Mouse (Mus musculus) intestine, postnatal 0 days (tissue): Measurements from ENCODE around the gene Krt4. TPM values are rescaled to one million over a fixed set of nuclear protein-coding genes. Genes with fewer than 3 reads are reported as not detected.

Source experiments
- ATAC-seq: fragments of 200-750 bp; cut with Nextera tagmentation; 2 replicates; pipeline ENCODE4 v1.8.0; 2017; ENCODE audit warnings: mild to moderate bottlenecking, moderate TSS enrichment, moderate library complexity
- H3K27ac ChIP-seq: fragments of 300-500 bp; sonication (generic); 2 replicates; pipeline ENCODE4 v1.5.1; 2014; ENCODE audit warnings: mild to moderate bottlenecking, low read depth, low read length, moderate library complexity
- H3K27me3 ChIP-seq: fragments of 300-500 bp; sonication (generic); replicated peaks from 2 replicates; pipeline ENCODE4 v1.6.1; 2014; ENCODE audit warnings: low read length, mixed read lengths; ENCODE audit not compliant: control insufficient read depth, insufficient read depth
- H3K36me3 ChIP-seq: fragments of 300-500 bp; sonication (generic); 2 replicates; pipeline ENCODE4 v1.6.1; 2014; ENCODE audit warnings: mild to moderate bottlenecking, moderate library complexity; ENCODE audit not compliant: control insufficient read depth, insufficient read depth
- H3K4me1 ChIP-seq: fragments of 300-500 bp; sonication (generic); replicated peaks from 2 replicates; pipeline ENCODE4 v1.6.1; 2014; ENCODE audit warnings: antibody characterized with exemption, low read length, mixed read lengths; ENCODE audit not compliant: control insufficient read depth, insufficient read depth
- H3K4me2 ChIP-seq: fragments of 300-500 bp; sonication (generic); replicated peaks from 2 replicates; pipeline ENCODE4 v1.6.1; 2014; ENCODE audit warnings: low read depth, mild to moderate bottlenecking, moderate library complexity
- H3K4me3 ChIP-seq: fragments of 300-500 bp; sonication (generic); 2 replicates; pipeline ENCODE4 v1.5.1; 2014; ENCODE audit warnings: low read depth, low read length
- H3K9ac ChIP-seq: fragments of 300-500 bp; sonication (generic); 2 replicates; pipeline ENCODE4 v1.6.1; 2014; ENCODE audit warnings: mild to moderate bottlenecking, low read depth, low read length
- H3K9me3 ChIP-seq: fragments of 300-500 bp; sonication (generic); 2 replicates; pipeline ENCODE4 v1.6.1; 2016; ENCODE audit warnings: mixed run types; ENCODE audit not compliant: control insufficient read depth
- CTCF ChIP-seq: sonication (generic); IDR thresholded peaks from 2 replicates; pipeline ENCODE4 v1.5.1; 2016; ENCODE audit warnings: low read depth, mild to moderate bottlenecking, control low read depth, antibody characterized with exemption, moderate library complexity
- WGBS: fragments of 180-500 bp; shearing (Covaris S2); extraction: QIAGEN DNeasy Blood & Tissue Kit; methylation state at CpG from one replicate; pipeline ENCODE4 v1.1.7; 2014; 5-methylcytosine and 5-hydroxymethylcytosine counted together
- polyA plus RNA-seq: library from polyadenylated mRNA; unstranded; fragments of >200 nt; fragmentation: Nextera tagmentation; extraction: Ambion mirVana; gene quantifications from 2 replicates; pipeline ENCODE4 v1.2.1, GENCODE M21; 2015

The Krt4 gene
- polyA plus RNA-seq, 1 experiment from 2014 or later: 0.17 TPM

DNA sequence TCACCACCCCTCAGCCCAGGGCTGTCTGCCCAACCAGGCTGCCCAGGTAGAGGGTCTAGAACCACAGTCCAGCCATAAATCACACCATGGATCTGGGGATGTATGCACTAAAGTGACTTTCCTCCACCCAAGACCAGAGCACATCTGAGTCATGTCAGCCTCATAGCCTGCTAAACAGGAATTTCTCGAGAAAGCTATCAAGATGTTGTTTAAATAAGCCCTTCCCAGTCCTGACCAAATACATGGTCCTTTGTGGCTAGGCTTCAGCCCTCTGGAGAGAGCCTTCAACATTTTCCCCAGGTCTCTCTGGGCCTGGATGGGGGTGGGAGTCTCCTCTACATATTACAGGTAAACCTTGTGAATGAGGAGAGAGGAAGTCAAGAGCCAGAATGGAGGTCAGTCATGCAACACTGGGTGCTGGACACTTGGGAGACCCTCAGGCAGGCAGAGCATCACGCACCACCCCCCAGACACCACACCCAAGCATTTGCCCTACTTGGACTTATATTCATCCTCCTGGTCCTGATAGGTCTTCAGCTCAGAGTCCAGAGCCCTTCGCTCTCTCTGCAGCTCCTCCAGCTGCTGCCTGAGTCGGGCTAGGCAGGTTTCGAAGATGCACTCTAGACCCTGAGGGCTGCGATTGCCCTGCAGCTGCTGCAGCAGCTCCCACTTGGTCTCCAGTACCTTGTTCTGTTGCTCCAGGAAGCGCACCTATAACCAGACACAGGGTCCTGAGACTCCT, 28.4 kb upstream of the Krt4 start:
- no peak overlapping the region for H3K4me2 ChIP-seq
- H3K27me3 ChIP-seq: no peaks in the 10 kb centered on the region
- H3K27ac ChIP-seq: no peak overlapping the region
- no peaks in the 10 kb centered on the region for H3K9me3 ChIP-seq
- WGBS: 64% methylated on average over 7 of the region's 7 CpGs
- H3K4me3 ChIP-seq: no peak overlapping the region
- H3K36me3 ChIP-seq: no peaks in the 10 kb centered on the region
- ATAC-seq: 0 out of 2 replicates have a peak, but pooled peaks have one; percentile 22
- no peaks in the 10 kb centered on the region for H3K4me1 ChIP-seq
- TF ChIP-seq CTCF: no peak
- H3K9ac ChIP-seq: no peak overlapping the region

DNA sequence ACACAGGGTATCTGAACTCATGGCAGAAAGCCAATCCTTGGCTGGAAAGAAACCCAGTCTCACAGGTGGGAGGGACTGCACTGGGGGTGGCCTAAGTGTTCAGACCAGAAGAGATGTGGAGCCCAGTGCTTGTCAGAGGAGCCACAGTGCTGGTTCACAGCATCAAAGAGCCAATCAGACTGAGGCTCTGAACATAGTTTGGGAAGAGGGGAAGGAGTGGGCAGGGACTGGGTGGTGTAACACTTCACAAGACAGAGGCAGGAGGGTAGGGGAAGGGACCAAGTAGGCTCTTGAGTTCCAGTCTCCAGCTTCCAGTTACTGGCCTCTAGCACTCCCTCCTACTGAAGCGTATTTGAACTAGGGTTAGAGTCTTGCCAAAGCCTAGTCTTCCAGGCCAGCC, 20.9 kb upstream of the Krt4 start:
- ATAC-seq: no peak
- H3K27me3 ChIP-seq: no peaks in the 10 kb centered on the region
- TF ChIP-seq CTCF: no peak
- H3K9ac ChIP-seq: no peak overlapping the region
- H3K4me1 ChIP-seq: no peaks in the 10 kb centered on the region
- H3K4me2 ChIP-seq: no peak overlapping the region
- no peak overlapping the region for H3K27ac ChIP-seq
- no peaks in the 10 kb centered on the region for H3K36me3 ChIP-seq
- no peaks in the 10 kb centered on the region for H3K9me3 ChIP-seq
- H3K4me3 ChIP-seq: no peak overlapping the region
- WGBS: 70% methylated on average over 1 of the region's 1 CpGs

DNA sequence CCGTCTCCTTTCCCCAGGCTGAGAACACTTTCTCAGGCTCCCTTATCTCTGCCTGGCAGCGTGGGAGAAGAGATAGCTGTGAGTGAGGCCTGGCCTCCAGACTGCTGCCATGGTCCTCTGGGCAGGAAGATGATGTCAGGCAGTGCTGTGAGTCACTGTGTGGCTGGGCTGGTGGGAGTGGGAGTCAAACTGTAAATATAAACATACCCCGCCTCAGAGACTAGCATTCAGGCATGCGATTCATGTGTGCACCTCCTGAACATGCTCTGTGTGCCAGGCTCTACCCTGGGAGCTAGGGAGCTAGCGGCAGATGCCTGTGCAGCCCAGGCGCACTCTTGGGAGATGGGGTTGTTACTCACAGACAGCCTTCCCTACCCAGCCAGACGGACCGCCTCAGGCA, 17.4 kb upstream of the Krt4 start:
- no peak for ATAC-seq
- Histone ChIP-seq H3K36me3 (no peaks in the 10 kb centered on the region), H3K9me3 (no peaks in the 10 kb centered on the region), H3K4me2 (no peak overlapping the region), H3K27ac (no peak overlapping the region), H3K4me3 (no peak overlapping the region), H3K27me3 (no peaks in the 10 kb centered on the region), H3K9ac (no peak overlapping the region), H3K4me1 (no peaks in the 10 kb centered on the region)
- TF ChIP-seq CTCF: no peak
- 44% methylated on average over 8 of the region's 8 CpGs for WGBS

DNA sequence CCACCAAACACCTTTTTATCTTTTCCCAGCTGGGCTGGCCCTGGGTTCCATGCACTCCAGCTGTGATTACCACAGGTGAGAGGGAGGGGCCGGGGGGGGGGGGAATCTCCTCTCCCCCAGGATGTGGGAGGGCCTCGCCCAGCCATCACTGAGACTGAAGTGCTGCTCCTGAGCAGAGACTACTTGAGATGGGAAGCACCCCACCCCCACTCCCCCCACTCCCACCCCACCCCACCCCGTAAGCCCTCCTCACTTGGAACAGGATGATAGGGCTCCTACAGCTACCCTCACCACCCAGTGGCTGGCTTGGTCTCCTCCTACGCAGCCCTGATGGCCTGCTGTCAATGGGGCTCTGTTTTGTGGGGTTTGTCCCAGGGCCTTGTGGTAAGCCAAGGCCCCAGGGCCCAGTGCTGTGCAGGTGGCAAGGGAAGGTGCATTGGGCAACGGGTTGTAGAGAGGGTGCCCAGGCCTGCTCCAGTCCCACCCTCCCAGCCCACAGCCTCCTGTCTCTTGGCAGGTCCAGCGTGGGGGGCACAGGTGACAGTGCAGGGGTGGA, 15.8 kb upstream of the Krt4 start, which contains the start of gene Krt79:
Gene Krt79, minus strand, starts transcription at position 51 of the 556 bp plus-strand sequence.
- H3K9ac ChIP-seq: no peak within 1 kb of the TSS
- TF ChIP-seq CTCF: no peak
- no peaks in the 10 kb centered on the region for H3K4me1 ChIP-seq
- H3K27me3 ChIP-seq: no peaks in the 10 kb centered on the region
- no peak within 1 kb of the TSS for H3K4me2 ChIP-seq
- 67% methylated on average over 6 of the region's 6 CpGs for WGBS
- ATAC-seq: no peak
- no peaks in the 10 kb centered on the region for H3K9me3 ChIP-seq
- no peak within 1 kb of the TSS for H3K4me3 ChIP-seq
- H3K36me3 ChIP-seq: no peaks in the 10 kb centered on the region
- H3K27ac ChIP-seq: no peak within 1 kb of the TSS

DNA sequence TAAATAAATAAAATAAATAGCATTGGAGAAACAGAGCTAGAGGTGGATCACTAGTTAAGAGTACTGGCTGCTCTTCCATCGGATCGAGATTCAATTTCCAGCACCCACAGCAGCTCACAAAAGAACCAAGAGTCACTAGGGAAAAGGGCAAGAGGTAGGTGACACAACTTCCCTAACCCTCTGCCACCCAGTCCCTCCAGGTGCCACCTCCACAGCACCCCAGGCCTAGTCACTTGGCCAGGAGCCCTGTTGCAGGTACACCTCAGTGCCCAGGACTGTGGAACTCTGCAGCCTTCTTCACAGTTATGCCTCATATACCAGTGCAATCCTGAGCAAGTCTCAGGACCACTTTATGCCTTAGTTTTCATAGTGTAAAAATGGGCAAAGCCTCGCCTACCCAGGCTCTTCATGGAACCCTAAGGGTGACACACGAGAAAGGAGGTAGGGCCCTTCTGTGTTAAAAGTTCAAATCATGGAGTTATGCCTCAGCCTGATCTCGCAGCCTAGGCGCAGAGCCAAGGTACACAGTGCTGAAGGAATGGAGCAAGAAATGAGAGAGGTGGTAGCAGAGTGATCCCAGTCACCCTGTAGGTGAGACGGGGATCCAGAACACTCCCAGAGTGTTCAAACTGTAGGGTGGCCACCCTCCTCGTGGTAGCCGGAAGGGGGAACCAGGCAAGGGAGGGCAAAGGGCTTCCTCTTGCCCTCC, 14.2 kb upstream of the Krt4 start:
- Histone ChIP-seq H3K27ac (no peak overlapping the region), H3K27me3 (no peaks in the 10 kb centered on the region), H3K9me3 (no peaks in the 10 kb centered on the region), H3K4me3 (no peak overlapping the region), H3K4me1 (no peaks in the 10 kb centered on the region), H3K36me3 (no peaks in the 10 kb centered on the region), H3K4me2 (no peak overlapping the region), H3K9ac (no peak overlapping the region)
- 80% methylated on average over 9 of the region's 9 CpGs for WGBS
- TF ChIP-seq CTCF: no peak
- ATAC-seq: no peak

DNA sequence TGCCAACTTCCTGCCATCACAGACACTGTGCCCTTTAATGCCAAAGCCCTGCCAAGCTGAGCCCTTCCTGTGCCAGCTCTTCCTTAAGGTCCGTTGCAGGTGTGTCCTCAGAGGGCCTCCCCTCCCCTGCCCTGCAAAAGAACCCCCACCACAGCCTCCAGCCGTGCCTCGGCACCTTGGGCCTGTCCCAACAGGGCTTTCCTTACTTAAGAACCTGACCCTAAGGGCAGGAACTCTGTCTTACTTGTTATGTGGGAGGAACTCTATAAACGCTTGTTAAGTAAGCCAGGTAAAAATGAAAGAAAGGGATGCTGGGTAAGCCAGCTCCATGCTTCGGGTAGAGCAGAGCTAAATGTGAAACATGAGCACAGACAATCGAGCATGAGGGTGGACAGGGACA, 8.5 kb upstream of the Krt4 start:
- Histone ChIP-seq H3K4me3 (no peak overlapping the region), H3K36me3 (no peaks in the 10 kb centered on the region), H3K4me2 (no peak overlapping the region), H3K27ac (no peak overlapping the region), H3K9ac (no peak overlapping the region), H3K9me3 (no peaks in the 10 kb centered on the region), H3K27me3 (no peaks in the 10 kb centered on the region; the same call in 1 of the 2 replicates), H3K4me1 (no peaks in the 10 kb centered on the region)
- ATAC-seq: no peak
- 70% methylated on average over 6 of the region's 6 CpGs for WGBS
- TF ChIP-seq CTCF: no peak
